Mouse (Mus musculus) liver, adult (tissue): ENCODE data around the gene Ttll5.

Source experiments
- GATA4 ChIP-seq: IDR thresholded peaks from 2 replicates; pipeline ENCODE4 v1.6.1; 2014; ENCODE audit warnings: mild to moderate bottlenecking, low read length; ENCODE audit not compliant: insufficient replicate concordance

Ttll5 gene

GRCm38 (mm10) chr12:85865526-85865925 is 41.1 kb downstream of the Ttll5 start:
- no peak for TF ChIP-seq GATA4

DNA sequence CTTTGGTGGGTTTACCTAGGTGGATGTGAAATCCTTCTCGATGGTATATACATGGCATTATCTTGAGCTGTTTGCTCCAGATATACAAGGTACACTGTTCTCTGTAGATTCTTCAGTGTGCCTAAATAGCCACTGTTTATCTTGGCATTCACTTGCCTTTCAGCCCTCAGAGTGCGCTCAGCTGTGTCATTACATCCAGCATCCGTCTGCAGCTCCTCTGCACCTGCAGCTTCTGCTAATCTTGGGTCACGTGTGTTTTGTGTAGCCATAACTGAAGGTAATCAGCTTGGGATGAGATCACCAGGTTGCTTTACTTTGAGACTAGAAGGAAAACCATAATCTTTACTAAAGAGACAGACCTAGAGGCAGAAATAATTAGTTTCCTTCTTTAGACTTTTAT is 42.2 kb downstream of the Ttll5 start:
- no peak for TF ChIP-seq GATA4

GRCm38 (mm10) chr12:85867125-85867524 is 42.7 kb downstream of the Ttll5 start:
- no peak for TF ChIP-seq GATA4

DNA sequence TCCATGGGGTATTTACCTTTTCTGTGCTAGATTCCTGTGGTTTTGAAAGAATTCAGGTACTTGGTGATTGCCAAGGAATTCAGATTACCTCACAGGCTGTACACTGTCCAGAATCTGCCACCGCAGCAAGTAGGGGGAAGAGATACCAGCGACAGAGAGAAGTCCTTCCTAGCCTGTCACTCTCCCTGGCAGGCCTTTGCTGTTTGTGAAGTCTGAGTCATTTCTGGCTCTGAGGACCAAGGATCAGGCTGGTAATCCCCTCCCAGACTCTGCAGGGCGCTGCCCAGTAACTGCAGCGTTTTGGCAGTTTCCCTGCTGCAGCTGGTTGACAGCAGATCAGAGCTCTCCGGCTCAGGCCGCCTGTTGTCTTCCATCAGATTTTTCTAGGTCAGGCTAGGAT is 45.0 kb downstream of the Ttll5 start:
- TF ChIP-seq GATA4 = no peak

- TF ChIP-seq GATA4 = no peak
Observed at GRCm38 (mm10) chr12:85879631-85880314, 55.3 kb downstream of the Ttll5 start.

- TF ChIP-seq GATA4 = no peak
Observed at GRCm38 (mm10) chr12:85885024-85885423, 60.6 kb downstream of the Ttll5 start.

GRCm38 (mm10) chr12:85890054-85890453 is 65.6 kb downstream of the Ttll5 start:
- TF ChIP-seq GATA4 = no peak

- no peak for TF ChIP-seq GATA4
Observed at GRCm38 (mm10) chr12:85903986-85904385, 79.5 kb downstream of the Ttll5 start.

- TF ChIP-seq GATA4 = no peak
Observed at GRCm38 (mm10) chr12:85905666-85906065, 81.2 kb downstream of the Ttll5 start.

DNA sequence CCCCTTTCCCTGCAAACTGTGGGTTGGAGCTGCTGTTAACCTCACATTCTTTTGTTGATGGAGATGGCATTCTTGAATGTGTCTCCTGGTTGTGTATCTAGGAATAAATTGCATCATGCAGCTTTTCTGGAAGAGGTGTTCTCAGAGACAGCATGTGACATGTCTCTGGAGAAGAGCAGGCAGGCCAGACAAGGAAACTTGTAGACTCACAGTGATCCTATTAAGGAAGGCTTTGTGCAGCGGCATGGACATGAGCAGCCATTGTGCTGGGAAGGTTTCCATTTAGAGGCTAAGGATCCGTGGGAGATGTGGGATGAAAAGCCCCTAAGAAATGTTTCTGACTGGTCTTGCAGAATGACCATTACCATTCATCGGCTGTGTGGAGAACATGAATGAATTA is 83.4 kb downstream of the Ttll5 start:
- no peak for TF ChIP-seq GATA4

GRCm38 (mm10) chr12:85910811-85911210 is 86.4 kb downstream of the Ttll5 start:
- TF ChIP-seq GATA4 = no peak

- no peak for TF ChIP-seq GATA4
Observed at GRCm38 (mm10) chr12:85912712-85913504, 88.4 kb downstream of the Ttll5 start.

DNA sequence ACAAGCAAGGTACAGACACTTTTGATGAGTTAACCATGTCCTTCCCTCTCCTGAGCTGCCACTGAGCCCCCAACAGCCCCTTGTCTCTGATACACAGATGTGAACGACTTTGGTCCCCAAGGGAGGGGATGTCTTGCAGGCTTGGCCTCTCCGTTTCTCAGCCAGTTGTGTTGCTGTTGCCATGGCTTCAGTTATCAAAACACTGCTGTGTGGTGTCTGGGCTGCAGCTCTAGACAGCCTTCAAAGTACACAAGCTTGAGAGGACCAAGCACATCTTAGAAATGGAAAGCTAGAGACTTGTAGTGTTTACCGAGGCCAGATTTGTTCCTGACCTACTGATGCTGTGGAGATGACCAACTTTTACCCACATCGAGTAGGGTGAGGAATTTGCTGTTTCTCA is 102.4 kb downstream of the Ttll5 start:
- no peak for TF ChIP-seq GATA4

- TF ChIP-seq GATA4 = no peak
Observed at GRCm38 (mm10) chr12:85928513-85928912, 104.1 kb downstream of the Ttll5 start.

DNA sequence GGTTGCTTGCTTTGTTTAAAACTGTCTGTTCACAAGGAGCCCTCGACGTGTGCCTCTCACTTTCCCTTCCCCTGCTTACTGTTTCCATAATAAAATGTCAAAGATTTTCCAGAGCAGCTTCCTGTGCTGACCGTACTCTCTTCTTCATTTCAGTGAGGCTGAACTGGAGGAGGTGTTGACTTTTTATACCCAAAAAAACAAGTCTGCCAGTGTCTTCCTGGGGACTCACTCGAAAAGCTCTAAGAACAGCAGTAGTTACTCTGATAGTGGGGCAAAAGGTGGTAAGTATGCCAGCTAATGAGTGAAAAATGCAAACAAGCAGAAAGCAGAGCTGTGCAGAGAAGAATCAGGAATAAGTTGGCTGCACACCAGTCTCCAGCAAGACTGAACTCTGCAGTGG is 105.3 kb downstream of the Ttll5 start:
- TF ChIP-seq GATA4 = no peak

- no peak for TF ChIP-seq GATA4
Observed at GRCm38 (mm10) chr12:85930713-85931112, 106.3 kb downstream of the Ttll5 start.
